Mouse (Mus musculus) lung, postnatal 0 days (tissue): ENCODE measurements around the gene Eps8l1. TPM values are rescaled to one million over a fixed set of nuclear protein-coding genes. Genes with fewer than 3 reads are reported as not detected.

Experiments used
- ATAC-seq: fragments of 200-750 bp; cut with Nextera tagmentation; 2 replicates; pipeline ENCODE4 v1.8.0; 2017; ENCODE audit warnings: moderate library complexity
- DNase-seq: peaks from one replicate; pipeline ENCODE4 v3.0.0-alpha.2; 2016; ENCODE audit warnings: low spot score
- H3K27ac ChIP-seq: fragments of 300-500 bp; sonication (generic); 2 replicates; pipeline ENCODE4 v1.5.1; 2014; ENCODE audit warnings: antibody characterized with exemption, mild to moderate bottlenecking, low read length, mixed read lengths
- H3K27me3 ChIP-seq: fragments of 300-500 bp; sonication (generic); replicated peaks from 2 replicates; pipeline ENCODE4 v1.6.1; 2014; ENCODE audit warnings: low read length, mixed read lengths; ENCODE audit not compliant: insufficient read depth
- H3K36me3 ChIP-seq: fragments of 300-500 bp; sonication (generic); 2 replicates; pipeline ENCODE4 v1.6.1; 2014; ENCODE audit warnings: low read length, mixed read lengths; ENCODE audit not compliant: insufficient read depth
- H3K4me1 ChIP-seq: fragments of 300-500 bp; sonication (generic); 2 replicates; pipeline ENCODE4 v1.6.1; 2014; ENCODE audit warnings: antibody characterized with exemption, low read depth, low read length, mixed read lengths; ENCODE audit not compliant: insufficient read depth
- H3K4me2 ChIP-seq: fragments of 300-500 bp; sonication (generic); replicated peaks from 2 replicates; pipeline ENCODE4 v1.6.1; 2014; ENCODE audit warnings: low read depth, mild to moderate bottlenecking, low read length, moderate library complexity, mixed read lengths
- H3K4me3 ChIP-seq: fragments of 300-500 bp; sonication (generic); 2 replicates; pipeline ENCODE4 v1.5.1; 2014; ENCODE audit warnings: low read depth, low read length
- H3K9ac ChIP-seq: fragments of 300-500 bp; sonication (generic); replicated peaks from 2 replicates; pipeline ENCODE4 v1.6.1; 2014; ENCODE audit warnings: low read depth, mild to moderate bottlenecking
- H3K9me3 ChIP-seq: fragments of 300-500 bp; sonication (generic); 2 replicates; pipeline ENCODE4 v1.6.1; 2016; ENCODE audit warnings: low read length, mixed read lengths
- CTCF ChIP-seq: IDR thresholded peaks from 2 replicates; pipeline ENCODE4 v1.5.1; 2016; ENCODE audit warnings: antibody characterized with exemption, mild to moderate bottlenecking
- EP300 ChIP-seq: IDR thresholded peaks from 2 replicates; pipeline ENCODE4 v1.6.1; 2016; ENCODE audit warnings: antibody characterized with exemption, mild to moderate bottlenecking, control low read depth
- WGBS: fragments of 180-500 bp; shearing (Covaris S2); extraction: QIAGEN DNeasy Blood & Tissue Kit; methylation state at CpG from one replicate; pipeline ENCODE4 v1.1.7; 2014; 5-methylcytosine and 5-hydroxymethylcytosine counted together
- polyA plus RNA-seq: library from polyadenylated mRNA; unstranded; fragments of >200 nt; fragmentation: Nextera tagmentation; extraction: Ambion mirVana; gene quantifications from 2 replicates; pipeline ENCODE4 v1.2.1, GENCODE M21; 2015

Eps8l1 gene
- polyA plus RNA-seq, 1 experiment from 2014 or later: 15.0 TPM

DNA sequence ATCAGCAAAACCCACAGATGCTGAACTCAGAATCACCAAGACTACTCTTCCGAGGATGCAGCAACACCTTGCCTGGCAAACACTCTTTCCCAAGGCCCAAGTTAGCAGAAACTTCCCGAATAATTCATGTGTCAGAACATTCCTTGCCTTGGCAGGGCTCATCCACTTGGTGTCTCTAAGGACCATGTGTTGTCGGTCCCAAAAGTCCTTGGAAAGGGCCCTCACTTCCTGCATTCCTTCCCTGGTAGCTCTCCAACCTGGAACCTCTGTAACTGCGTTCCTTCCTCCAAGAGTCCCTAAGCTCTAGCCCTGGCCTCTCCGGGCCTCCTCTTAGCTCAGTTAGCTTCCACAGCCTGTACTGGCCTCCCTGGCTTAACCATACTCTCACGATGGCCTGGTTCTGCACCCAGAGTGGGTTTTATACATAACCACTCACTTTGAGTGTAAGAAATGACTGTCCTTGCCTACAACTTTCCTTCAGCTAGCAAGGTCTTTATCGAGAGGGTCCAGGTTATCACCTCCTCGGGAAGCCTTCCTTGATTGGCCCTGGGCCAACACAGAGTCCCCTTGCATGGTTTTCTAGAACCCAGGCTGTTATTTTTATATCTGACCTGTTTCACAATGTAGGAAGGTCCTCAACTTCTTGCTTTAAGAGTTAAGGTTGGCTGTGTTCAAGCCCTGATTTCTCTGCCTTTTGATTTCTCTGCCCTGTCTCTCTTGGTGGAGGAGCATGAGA, 51.2 kb downstream of the Eps8l1 start:
- H3K9me3 ChIP-seq: no peaks in the 10 kb centered on the region
- WGBS: 31% methylated on average over 8 of the region's 8 CpGs
- H3K4me2 ChIP-seq: no peak overlapping the region
- H3K4me3 ChIP-seq: no peak overlapping the region
- ATAC-seq (no peak), DNase-seq (peak; percentile 51)
- no peak overlapping the region for H3K9ac ChIP-seq
- TF ChIP-seq CTCF (peak; percentile 29; the same call in 1 of the 2 replicates), EP300 (no peak)
- no peaks in the 10 kb centered on the region for H3K36me3 ChIP-seq
- H3K27ac ChIP-seq: peak overlapping the region; percentile 11; the same call in 1 of the 2 replicates
- no peaks in the 10 kb centered on the region for H3K27me3 ChIP-seq
- no peaks in the 10 kb centered on the region for H3K4me1 ChIP-seq

DNA sequence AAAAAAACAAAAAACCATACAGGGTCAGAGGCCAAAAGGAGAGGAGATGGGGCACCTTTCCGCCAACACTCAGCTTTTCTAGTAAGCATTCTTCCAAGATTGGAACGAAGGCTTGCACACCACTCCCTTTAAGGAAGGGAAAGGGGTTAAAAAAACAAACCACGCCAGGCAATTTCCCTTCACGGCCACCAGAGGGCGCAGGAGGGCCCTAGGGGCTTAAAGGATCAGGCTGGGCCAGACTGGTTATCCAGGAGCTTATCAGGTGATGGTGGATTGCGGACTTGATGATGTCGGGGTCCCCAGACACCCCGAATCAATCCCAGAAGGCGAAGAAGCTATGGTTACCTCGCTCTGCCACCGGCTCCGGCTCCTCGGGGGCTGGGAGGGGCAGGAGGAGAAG, 52.8 kb downstream of the Eps8l1 start:
- no peak overlapping the region for H3K27ac ChIP-seq
- no peak overlapping the region for H3K9ac ChIP-seq
- H3K4me1 ChIP-seq: no peaks in the 10 kb centered on the region
- DNase-seq: peak; percentile 73
- no peak for ATAC-seq
- TF ChIP-seq CTCF (peak; percentile 92), EP300 (no peak)
- WGBS: 24% methylated on average over 13 of the region's 13 CpGs
- H3K36me3 ChIP-seq: no peaks in the 10 kb centered on the region
- H3K4me2 ChIP-seq: no peak overlapping the region
- H3K9me3 ChIP-seq: no peaks in the 10 kb centered on the region
- H3K4me3 ChIP-seq: no peak overlapping the region
- no peaks in the 10 kb centered on the region for H3K27me3 ChIP-seq

DNA sequence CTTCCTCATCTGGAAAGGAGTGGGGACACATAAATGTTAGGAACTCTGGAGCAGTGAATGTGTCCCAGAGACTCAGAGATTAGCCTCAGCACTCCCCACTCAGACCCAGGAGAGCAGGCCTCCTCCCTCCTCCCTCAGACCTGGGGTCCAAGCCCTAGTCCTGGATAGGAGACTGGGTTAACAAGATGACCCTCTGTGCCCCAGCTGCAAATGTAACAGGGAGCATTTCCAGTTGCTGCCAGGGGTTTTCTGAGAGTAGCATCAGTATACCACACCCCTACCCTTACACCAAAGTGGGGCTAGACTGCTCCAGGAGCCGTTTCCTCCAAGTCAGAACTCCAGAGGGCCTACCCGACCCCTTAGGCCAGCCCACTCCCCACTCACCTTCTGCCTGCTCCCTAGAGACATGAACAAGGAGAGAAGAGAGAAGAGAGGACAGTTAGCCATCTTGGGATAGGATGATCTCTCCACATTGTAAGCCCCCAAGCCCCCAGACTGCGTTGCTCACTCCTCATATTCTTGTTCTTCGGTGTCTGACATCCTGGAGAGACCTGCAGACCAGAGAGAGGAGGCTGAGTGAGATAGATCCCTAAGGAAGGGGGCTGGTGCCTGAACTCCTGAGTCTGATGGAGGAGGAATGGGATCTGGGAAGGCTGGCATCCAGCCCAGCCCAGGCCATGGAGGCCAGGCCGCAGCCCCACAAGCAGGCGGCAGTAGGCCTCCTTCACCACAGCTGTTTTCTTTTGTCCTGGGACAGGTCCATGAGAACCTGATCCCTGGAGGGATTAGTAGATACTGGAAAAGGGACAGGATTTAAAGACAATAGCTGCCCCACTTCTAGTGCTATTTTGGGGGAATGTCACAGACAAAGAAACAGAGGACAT, 53.6 kb downstream of the Eps8l1 start:
- Histone ChIP-seq H3K4me1 (no peaks in the 10 kb centered on the region), H3K4me3 (no peak overlapping the region), H3K9me3 (no peaks in the 10 kb centered on the region), H3K27me3 (no peaks in the 10 kb centered on the region), H3K4me2 (no peak overlapping the region), H3K36me3 (no peaks in the 10 kb centered on the region), H3K9ac (no peak overlapping the region), H3K27ac (no peak overlapping the region)
- TF ChIP-seq EP300: no peak
- TF ChIP-seq CTCF: no peak
- 50% methylated on average over 6 of the region's 6 CpGs for WGBS
- no peak for ATAC-seq
- no peak for DNase-seq

DNA sequence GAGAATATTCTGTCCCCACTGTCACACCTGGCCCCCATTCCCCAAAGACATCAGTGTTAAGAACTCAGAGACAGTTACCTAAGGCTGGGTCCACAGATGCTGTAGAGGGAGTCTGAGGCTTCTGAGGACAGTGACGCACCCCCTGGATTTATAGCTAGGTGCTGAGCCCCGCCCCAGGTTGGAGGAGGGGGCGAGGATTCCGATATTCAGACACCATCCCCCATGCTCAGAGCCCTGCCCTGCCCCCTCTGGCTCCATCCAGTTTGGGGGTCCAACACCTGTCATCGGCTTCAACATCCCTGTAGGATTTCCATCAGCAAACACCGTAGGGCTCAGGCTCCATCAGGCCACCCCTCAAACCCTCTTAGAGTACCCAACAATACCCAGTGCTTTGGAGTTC, 55.4 kb downstream of the Eps8l1 start:
- Histone ChIP-seq H3K4me3 (no peak overlapping the region), H3K36me3 (no peaks in the 10 kb centered on the region), H3K4me2 (no peak overlapping the region), H3K27ac (no peak overlapping the region), H3K4me1 (no peaks in the 10 kb centered on the region), H3K27me3 (no peaks in the 10 kb centered on the region), H3K9me3 (no peaks in the 10 kb centered on the region), H3K9ac (no peak overlapping the region)
- ATAC-seq: no peak
- no peak for TF ChIP-seq CTCF
- no peak for TF ChIP-seq EP300
- 55% methylated on average over 6 of the region's 6 CpGs for WGBS
- no peak for DNase-seq

DNA sequence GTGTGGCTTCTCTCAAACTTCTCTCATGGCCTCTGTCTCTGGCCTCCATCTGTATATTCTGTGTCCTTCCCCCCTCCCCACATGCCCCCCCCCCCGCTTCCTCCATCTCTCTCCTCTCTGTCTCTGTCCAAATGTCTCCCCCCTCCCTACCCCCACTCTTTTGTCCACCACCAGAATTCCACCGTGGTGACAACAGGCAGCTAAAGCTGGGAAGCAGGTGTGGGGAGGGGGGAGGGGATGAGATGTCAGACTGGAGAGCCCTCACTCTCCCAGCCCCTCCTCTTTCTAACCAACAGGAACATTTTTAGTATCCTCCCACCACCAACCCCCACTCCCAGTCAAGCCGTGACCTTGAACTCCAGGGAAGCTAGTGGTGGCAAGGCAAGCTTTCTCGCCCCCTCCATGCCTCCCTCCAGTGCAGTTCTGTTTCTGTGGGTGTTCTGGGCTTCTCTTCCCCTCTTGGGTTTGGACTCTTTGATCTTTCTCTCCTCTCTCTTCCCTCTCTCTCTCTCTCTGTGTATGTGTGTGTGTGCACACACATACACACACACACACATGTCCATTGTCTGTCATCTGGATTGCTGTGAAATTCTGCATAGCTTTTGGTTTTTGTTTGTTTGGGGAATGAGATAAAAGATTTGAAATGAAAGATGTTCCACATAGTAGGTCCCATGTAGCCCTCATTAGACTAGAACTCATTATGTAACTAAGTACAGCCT, 56.0 kb downstream of the Eps8l1 start, which contains the start of gene Tnnt1:
Gene Tnnt1 (minus strand): TSS at position 51 of the 719 bp plus-strand sequence.
- no peaks in the 10 kb centered on the region for H3K4me1 ChIP-seq
- no peaks in the 10 kb centered on the region for H3K27me3 ChIP-seq
- H3K9ac ChIP-seq: no peak within 1 kb of the TSS
- TF ChIP-seq CTCF (no peak), EP300 (no peak)
- no peak within 1 kb of the TSS for H3K4me2 ChIP-seq
- H3K4me3 ChIP-seq: no peak within 1 kb of the TSS
- ATAC-seq (no peak), DNase-seq (no peak)
- no peak within 1 kb of the TSS for H3K27ac ChIP-seq
- WGBS: 32% methylated on average over 4 of the region's 4 CpGs
- no peaks in the 10 kb centered on the region for H3K36me3 ChIP-seq
- H3K9me3 ChIP-seq: no peaks in the 10 kb centered on the region

DNA sequence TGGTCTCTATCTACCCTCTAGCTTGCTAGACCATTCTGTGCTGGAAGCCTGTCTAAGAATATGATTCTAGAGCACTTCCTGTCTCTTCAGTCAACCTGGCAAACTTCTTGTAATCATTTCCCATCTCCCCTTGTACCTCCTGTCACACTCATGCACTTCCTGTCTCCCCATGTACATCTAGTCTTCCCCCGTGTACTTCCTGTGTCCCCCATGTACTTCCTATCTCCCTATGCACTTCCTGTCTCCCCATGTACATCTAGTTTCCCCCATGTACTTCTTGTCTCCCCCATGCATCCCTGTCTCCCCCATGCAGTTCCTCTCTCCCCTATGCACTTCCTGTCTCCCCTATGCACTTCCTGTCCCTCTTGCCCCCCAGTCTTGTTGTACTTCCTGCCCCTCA, 58.0 kb downstream of the Eps8l1 start:
- ATAC-seq (no peak), DNase-seq (no peak)
- no peak overlapping the region for H3K9ac ChIP-seq
- WGBS: 40% methylated on average over 1 of the region's 1 CpGs
- no peaks in the 10 kb centered on the region for H3K4me1 ChIP-seq
- H3K36me3 ChIP-seq: no peaks in the 10 kb centered on the region
- no peak overlapping the region for H3K4me2 ChIP-seq
- TF ChIP-seq CTCF: no peak
- no peak for TF ChIP-seq EP300
- H3K27me3 ChIP-seq: no peaks in the 10 kb centered on the region
- H3K9me3 ChIP-seq: no peaks in the 10 kb centered on the region
- H3K4me3 ChIP-seq: no peak overlapping the region
- H3K27ac ChIP-seq: no peak overlapping the region
